Mouse (Mus musculus) ovary, postnatal 36 days (tissue): ENCODE data around the gene Rab1a.
A peak's percentile ranks its signal among the peaks of the same experiment; 100 is the strongest.

Source experiments
- DNase-seq: peaks from one replicate; pipeline ENCODE4 v3.0.0; 2022; ENCODE audit warnings: low spot score, mixed read lengths

Gene Rab1a

DNA sequence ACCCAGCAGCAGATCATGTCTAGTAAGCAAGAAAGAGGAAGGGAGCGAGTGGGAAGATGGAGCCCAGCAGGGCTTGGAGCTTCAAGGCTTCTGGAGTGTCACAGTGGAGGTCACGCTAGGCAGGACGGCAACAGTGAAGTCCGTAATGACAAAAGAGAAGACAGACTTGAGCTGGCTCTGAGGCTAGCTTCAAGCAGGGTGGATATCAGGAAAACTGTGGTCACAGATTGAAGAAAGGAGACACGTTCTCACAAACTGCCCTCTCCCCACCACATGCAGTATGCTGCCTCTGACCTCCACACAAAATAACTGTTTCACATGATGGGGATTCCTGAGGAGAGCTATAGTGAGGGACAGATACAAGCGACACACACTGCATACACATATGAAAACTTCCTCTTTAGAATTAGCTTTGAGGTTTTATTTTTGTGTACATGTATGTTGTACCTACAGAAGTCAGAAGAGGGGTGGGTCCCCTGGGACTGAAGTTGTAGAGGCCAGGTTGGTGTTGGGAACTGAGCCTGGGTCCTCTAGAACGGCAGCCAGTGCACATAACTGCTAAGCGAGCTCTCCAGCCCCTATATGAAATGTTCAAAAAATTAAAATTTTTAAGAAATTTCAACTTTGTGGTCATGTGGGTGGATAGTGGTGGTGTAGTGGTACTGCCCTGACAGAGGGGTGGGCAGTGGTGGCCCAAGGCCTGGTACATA is 46.1 kb downstream of the Rab1a start:
- DNase-seq, result no peak

GRCm38 (mm10) chr11:20248277-20248676 is 47.0 kb downstream of the Rab1a start:
- DNase-seq, result no peak

DNA sequence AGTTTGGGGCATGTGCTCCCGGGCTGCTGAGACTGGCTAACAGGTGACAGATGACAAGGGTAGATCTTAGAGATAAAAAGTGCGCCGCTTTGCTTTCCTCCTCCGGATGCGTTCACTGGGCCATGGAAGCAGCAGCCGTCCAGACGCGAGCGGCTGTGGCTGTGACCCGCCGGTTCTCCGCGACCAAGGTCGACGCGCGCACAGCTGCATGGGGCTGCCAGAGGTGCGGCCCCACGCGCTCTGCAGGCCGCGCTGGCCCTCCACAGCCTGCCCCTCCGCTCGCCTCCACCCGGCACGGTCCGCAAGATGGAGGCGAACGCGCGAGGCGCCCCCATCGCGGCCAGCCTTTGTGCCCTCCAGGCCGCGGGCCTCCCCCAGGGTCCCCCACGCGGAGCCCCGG is 47.6 kb downstream of the Rab1a start:
- no peak for DNase-seq

- DNase-seq, result peak; percentile 94
These were observed 48.3 kb downstream of the Rab1a start, which contains the start of gene Cep68 for GRCm38 (mm10) chr11:20249296-20250110. Gene Cep68, minus strand, starts transcription at chr11:20249429.

DNA sequence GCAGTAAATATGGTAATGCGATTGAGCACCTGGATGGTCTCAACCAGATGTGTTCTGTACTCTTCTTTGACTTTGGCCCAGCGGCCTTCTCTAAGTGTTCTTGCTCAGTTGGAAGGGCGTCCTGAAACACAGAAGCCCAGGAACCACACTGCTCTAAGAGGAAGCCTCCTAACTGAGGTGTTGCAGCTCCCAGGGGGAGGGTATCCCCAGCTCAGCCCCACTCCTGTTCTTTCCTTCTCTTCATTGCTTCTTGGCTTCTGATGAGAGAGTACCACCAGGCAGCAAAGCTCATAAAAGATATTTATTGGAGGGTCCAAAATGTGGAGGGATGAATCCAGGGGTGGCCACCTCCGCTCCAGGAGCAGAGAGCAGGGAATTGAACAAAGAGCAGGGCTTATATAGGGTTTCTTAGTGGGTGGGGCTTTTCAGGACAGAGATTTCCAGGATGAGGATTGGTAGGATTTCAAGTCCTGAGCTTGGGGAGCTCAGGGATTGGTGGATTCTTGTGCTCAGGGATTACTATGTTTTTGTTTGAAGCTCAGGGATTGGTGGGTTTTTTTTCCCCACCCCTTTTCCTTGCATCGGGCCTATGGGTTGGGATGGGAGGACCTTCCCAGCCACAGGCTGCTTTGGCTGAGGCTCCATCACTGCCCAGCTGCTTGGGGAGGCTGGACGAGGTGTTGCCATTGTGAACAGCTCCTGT is 49.4 kb downstream of the Rab1a start:
- no peak for DNase-seq

GRCm38 (mm10) chr11:20253088-20253487 is 51.9 kb downstream of the Rab1a start:
- no peak for DNase-seq

- DNase-seq, result no peak
These were observed 53.6 kb downstream of the Rab1a start for GRCm38 (mm10) chr11:20254791-20255190.

- no peak for DNase-seq
These were observed 61.6 kb downstream of the Rab1a start for GRCm38 (mm10) chr11:20262628-20263380.

- DNase-seq, result no peak
These were observed 68.7 kb downstream of the Rab1a start for GRCm38 (mm10) chr11:20269885-20270284.

DNA sequence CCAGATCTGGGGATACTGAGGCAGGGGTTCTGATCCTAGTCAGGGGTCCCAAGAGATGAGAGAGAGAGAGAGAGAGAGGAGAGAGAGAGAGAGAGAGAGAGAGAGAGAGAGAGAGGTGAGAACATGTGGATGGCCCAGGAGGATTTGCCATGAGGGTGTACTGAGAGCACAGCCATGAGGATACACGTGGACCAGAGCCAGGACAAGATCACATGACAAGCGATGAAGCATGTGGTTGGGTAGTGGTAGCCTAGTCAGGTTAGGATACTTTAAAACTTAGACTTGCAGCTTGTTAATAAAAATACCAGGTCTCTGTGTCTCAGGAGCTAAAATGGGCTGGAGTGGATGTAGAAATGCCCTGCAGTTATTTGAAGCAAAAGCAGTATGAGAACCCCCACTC is 74.7 kb downstream of the Rab1a start:
- DNase-seq, result no peak
